Mouse (Mus musculus) small intestine, adult 2 months (tissue): ENCODE data around the gene Fcgbp.

Experiments
- CTCF ChIP-seq: fragments of 200-500 bp; IDR thresholded peaks from 2 replicates; pipeline ENCODE4 v1.5.1; 2012; ENCODE audit warnings: low read depth, mild to moderate bottlenecking, control low read depth, inconsistent platforms, low read length, moderate library complexity, mixed read lengths; ENCODE audit not compliant: insufficient replicate concordance, insufficient read length; ENCODE audit errors: extremely low read depth
- POLR2A ChIP-seq: fragments of 200-500 bp; IDR thresholded peaks from 2 replicates; pipeline ENCODE4 v1.6.1; 2012; ENCODE audit warnings: low read depth, mild to moderate bottlenecking, control low read depth, inconsistent platforms, low read length, moderate library complexity

GRCm38 (mm10) chr7:28084215-28084614 lies 13.2 kb downstream of the Fcgbp start:
- TF ChIP-seq POLR2A (no peak), CTCF (no peak)
